Mouse (Mus musculus) cerebellum, adult 9-10 months (tissue): Measurements from ENCODE around the gene Sox10.

Experiments used
- DNase-seq: peaks from one replicate; pipeline ENCODE4 v3.0.0; 2022

Sox10 gene

DNA sequence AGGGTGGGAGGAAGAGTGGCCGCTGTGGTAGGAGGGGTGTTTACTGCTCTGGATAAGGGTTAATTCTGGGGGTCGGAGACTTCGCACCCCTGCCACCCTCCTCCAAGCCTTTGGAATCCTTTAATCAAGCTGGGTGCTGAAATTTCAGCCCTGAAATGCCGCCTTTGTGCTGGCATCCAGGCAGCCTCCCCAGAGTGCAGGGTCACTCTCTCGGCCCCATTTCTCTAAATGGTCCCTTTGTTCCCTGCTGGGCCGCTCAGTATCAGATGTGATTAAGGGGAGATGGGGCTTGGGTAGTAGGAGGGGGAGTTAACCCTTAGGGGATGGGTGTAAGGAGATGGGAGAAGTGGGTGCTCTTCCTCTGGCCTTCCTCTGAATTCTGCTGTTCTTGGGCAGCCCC is 12.3 kb downstream of the Sox10 start:
- no peak for DNase-seq

DNA sequence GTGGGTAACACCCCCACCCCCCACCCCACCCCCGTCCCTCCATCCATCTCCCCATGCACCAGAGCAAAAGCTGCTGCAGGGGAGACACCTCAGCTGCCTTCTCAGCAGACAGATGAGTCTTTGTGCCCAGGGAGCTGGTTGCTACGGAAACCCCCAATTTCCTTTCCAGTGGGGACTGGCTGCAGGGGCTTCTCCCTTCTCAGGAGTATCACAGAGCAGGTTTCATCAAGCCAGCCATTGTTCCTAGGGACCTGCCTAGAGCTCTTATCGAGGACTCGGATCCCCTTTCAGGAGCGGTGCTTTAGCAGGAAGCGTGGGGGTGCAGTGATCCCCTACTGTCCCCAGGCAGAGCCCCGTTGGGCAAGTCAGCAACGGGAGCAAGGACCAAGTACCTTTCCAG is 13.2 kb downstream of the Sox10 start:
- no peak for DNase-seq

DNA sequence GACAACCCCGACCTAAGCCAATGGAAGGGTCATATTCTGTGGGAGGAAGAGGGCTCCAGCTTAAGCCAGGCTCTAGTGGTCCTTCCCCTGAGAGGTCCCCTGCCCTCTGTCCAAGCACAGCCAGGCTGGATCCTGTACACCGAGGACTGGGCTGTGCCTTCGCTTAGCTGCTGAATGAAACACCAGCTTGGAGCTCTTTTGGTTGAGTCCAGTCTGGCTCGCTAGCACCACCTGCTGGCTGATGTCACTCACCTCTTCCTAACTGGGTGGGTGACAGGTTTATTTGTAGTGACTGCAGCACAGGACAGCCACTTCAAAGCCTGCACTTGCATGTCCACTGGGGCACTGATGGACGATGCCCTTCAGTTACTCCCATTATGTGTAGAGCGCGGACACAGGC is 16.5 kb downstream of the Sox10 start:
- DNase-seq: peak; percentile 78

DNA sequence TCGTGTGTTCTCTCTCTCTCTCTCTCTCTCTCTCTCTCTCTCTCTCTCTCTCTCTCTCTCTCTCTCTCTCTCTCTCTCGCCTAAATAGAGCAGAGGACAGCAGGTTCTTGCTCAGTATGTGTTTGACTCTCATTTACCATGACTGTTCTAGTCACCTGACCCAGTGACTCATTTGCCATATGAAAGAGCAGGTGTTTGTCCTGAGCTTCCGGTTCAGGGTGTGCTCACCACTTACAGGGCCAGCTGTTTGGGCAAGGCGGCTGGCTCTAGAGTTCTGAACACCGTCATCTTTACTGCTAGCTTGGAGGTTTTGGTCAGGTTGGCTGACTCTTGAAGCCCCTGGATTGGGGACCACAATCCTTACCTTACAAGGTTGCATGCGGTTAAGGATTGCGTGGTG is 19.5 kb downstream of the Sox10 start:
- no peak for DNase-seq

DNA sequence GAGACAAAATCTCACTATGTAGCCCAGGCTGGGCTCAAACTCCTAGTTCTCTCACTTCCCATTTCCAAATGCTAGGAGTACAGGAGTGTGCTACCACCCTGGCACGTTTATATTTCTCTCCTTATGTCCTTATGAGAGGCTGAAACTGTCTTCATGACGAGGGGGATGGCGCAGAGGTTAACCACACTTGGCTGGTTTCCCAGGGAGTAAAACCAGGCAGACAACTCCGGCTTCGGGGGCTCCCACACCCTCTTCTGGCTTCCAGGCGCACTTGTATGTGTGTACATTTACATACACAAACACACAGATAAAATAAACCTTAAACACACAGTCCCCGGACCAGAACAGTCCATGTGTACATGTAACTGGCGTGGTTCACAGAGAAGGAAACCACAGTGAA is 21.0 kb downstream of the Sox10 start:
- no peak for DNase-seq

DNA sequence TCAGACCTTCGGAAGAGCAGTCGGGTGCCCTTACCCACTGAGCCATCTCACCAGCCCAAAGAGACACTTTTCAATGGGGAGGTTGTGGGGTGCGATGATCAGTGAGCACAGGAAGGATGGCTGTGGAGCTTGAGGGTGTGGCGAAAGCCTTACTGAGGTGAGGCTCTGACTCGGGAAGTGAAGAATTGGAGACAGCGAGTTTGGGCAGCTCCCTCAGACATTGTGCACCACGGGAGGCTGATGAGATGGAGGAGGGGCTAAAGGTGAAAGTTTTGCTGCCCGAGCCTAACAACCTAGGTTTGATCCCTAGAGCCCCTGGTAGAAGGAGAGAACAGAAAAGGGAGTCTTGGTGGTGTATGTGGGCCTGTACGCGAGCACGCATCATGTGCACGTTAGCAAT is 21.7 kb downstream of the Sox10 start:
- DNase-seq: no peak

DNA sequence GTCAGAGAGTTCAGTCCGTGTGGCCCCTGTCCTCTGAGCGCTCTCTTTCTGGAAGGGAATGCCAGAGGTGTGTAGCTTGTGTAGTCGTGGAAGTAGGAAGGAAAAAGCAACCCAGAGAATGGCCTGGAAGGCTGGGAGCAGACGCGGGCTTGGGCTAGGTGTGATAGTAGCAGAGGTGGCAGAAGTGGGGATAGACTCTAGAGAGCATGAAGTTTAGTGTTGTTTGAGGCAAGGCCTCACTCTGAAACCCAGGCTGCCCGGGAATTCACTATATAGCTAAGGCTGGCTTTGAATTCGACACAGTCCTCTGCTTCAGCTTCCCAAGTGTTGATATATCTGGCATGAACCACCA is 23.5 kb downstream of the Sox10 start:
- no peak for DNase-seq

DNA sequence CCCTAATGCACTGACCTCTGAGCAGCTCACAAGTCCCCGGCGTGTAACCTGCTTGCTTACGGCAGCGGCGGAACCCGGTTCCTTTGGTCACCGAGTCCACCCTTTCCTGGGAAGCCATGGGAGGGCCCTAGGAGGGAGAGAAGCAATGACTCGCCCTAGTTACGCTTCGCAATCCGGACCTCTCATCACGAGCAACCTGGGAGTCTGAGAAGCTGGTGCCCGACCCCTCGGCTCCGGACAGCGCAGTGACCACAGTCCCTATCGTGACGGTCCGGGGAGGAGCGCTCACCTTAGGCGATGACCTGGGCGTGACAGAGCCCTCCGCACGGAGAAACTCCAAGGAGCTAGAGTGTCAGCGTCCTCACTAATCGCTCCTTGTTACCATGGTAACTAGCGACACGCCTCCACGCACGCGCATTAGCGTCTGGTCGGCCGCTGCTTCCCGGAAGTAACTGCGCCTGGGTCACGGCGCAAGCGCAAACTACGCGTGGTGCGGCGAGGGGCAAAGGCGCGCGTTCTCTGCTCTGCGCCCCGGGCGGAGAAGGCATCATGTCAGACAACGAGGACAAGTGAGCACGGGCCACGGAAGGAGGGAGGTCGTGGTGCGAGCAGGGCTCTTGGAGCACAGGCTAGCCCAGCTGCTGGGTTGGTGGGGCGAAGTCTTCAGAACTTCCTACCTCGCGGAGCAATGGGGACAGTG is 24.0 kb downstream of the Sox10 start, which contains the start of the genes Polr2f and 1700088E04Rik:
Gene Polr2f (plus strand): TSS at position 144 of the 700 bp plus-strand sequence.
Gene 1700088E04Rik (minus strand): TSS at position 388 of the 700 bp plus-strand sequence.
- peak; percentile 94 for DNase-seq

DNA sequence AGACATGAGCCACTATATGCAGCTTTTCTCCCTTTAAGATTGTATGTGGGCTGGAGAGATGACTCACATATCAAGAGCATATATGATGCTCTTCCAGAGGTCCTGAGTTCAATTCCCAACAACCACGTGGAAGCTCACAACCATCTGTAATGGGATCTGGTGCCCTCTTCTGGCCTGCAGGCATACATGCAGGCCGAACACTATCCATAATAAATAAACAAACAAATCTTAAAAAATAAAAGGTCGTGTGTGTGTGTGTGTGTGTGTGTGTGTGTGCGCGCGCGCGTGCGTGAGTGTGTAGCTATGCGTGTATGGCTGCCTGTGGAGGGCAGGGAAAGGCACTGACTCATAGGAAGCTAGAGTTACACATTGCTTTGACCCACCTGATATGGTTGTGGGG is 25.4 kb downstream of the Sox10 start:
- DNase-seq: no peak

DNA sequence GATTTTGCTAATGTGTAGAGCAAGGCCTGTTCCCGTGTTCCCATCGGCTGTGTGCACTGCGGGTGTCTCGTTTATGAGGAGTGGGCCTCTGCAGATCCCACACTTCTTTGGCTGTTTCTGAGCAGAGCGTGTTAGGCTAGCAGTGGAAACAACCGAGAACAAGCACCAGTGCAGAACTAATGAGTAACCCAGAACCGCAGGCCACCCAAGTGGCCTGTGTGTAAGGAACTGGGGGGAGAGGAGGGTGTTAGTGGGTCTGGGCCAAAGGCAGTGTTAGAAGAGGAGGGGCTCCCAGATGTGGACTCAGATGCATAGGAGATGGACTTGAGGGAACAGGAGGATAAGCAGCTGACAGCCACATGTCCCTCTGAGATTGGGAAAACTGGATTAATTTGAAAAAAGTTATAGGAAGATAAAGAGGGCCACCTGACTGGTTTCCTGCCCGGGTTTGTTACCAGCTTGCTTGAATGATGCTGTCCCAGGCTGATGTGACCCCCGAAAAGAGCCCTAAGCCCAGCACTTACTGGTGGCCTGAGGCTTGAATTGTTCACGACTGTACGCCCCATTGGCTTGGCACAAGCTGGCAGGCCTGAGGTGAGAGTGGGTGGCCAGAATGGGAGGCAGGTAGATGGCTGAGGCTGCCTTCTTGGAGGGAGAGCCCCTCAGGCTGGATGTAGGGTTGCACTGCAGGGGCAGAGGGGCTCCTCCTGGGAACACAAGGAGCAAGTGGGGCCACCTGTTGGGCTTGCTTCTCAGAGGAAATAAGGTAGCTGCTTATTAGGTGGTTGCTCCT is 29.1 kb downstream of the Sox10 start:
- DNase-seq: no peak

DNA sequence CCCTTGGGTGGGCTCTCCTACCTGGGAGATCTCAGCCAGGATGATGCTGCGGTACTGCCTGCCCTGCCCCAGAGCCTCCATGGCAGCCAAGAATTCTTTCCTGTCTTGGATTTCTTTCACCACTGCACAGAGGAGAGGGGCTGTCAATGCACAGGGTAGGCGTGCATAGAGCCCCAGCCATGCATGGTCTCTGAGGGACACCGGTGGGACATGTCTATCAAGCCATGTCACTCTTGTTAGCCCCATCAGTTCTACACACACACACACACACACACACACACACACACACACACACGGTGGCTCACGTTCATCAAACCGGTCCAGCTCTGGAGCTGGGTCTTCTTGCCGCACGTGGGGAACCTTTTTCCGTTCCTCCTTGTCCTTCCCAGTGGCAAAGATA is 29.7 kb downstream of the Sox10 start:
- DNase-seq: no peak

DNA sequence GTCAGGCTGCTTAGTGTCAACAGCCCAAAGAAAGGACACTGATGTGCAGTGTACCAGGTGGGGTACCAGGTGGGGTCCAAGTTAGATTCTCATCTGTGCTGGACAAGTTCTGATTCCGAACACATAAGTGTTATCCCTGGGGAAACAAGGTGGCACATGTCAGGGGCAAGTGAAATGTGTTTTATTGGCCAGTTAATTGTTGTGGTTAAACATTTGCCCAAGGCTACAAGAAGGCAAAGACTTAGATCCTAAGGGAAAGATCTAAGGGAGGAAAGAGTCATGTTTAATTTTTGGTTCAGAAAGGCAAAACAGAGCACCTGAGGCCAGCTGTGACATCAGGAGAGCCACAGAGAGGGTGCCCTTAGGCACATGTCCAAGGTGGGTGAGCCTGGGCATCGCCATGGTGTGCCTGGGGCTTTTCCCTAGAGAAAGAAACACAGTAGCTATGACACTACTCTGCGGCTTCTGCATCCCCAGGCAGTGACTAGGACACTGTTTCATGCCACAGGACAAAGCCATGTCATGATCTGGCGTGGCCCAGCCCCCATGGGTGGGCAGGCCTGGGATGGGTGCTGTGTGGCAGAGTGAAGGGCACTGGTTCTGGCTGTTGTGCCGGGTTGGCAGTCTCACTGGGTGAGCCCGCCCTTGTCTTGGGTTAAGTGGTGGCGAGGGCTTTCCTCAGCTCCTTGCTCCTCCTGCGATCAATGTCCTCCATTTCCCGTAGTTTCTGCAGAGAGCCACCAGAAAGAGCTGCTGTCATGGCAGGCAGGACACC is 30.4 kb downstream of the Sox10 start:
- DNase-seq: no peak

DNA sequence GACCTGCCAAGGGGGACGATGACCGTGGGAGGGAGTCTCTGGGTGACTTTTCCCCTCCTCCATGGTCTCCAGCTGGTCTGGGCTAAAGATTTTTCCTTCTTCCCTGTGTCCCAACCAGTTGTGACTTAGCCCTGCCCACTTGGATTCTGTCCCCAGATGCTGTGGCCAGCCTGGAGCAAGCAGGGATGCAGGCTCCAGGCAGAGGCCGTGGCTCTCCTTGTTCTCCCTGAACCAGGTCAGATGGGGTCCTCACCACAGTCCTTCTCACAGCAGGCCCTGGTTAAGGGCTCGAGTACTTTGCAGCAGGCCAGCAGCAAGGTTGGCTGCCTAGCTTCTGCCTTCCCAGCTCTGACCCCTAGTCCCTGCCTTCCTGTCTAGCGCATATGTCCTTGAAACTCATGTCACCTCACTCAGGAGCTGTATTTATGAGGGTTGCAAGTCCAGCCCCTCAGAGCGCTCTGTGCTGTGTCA is 31.8 kb downstream of the Sox10 start:
- no peak for DNase-seq

DNA sequence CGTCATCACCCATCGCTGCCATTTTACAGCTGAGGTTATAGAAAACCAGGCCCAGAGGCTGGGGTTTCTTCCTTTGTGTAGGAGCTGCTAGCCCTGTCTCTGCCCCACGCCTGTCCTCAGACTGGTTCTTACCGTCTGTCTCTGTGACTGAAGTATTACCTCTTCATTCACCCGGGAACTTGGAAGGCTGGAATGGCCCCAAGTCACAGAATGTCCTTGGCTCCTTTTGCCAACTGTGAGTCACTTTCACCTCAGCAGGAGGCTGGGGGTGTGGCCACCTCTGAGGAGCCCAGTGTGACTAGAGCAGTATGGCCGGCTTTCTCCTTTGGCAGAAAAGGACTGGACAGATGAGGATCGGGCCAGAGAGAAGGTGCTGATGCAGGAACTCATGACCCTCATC is 33.6 kb downstream of the Sox10 start:
- DNase-seq: peak; percentile 93

DNA sequence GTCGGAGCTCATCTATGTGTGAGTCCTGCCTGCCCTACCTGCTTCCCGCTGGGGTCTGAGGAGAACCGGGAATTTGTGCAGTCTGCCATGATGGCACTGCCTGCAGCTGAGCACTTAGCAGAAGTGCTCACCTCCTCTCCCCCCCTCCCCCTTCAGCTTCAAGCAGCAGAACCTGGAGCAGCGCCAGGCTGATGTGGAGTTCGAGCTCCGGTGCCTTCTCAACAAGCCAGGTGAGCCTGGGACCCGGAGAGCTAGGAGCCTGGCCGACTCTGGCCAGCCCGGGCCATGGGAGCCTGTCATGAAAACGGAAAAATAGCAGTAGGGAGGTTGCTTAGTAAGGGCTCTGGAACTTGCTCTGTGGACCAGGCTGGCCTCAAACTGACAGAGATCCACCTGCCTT is 34.3 kb downstream of the Sox10 start:
- DNase-seq: no peak

DNA sequence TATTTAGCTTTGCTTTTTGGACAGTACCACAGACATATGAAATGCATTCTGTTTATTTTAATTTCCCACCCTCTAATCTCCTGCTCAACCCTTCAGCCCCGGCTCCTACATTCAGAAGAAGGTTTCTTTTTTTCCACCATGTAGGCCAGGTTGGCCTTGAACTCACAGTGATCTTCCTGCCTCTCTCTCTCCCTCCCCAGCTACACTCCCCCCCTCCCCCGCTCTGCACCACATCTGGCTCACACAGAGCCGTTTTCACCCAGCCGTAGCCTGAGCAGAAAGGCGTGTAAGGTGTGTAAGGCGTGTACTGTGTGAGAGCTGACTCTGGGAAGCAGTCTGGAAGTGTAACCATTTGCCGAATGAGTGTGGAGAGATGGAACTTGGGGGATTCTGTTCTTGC is 35.7 kb downstream of the Sox10 start:
- no peak for DNase-seq

DNA sequence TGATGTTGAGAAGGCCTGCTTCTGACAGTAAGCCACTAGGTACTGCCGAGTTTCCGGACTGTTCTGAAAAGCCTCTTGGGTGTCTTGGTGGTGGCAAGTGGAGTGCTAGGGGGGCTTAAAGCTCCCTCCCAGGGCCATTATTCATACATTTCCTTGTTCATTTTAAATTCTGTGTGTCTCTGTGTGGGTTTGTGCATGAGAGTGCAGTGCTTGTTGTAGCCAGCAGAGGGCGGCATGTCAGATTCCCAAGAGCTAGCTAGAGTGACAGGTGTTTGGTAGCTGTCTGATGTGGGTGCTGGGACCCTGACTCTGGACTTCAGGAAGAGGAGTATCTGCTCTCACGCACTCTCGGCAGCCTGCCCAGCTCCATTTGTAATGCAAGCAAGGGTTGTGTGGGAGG is 36.8 kb downstream of the Sox10 start:
- no peak for DNase-seq

DNA sequence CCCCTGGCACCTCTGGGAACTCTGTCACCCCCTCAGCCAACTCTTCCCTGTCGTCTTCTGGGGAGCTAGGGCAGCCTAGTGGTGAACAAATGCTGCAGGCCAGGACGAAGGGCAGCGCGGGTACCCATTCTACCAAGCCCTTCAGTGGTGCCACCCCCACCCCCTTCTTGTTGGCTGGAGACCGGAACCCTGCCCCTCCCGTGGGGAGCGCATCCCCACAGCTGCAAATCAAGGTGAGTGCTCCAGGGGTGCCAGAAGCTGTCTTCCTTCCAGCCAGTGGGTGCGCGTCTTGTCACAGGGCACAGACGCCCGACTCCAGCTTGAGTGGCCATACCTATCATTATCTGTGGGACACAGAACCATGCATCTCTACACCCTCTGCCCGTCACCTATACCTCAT is 37.9 kb downstream of the Sox10 start:
- DNase-seq: no peak

DNA sequence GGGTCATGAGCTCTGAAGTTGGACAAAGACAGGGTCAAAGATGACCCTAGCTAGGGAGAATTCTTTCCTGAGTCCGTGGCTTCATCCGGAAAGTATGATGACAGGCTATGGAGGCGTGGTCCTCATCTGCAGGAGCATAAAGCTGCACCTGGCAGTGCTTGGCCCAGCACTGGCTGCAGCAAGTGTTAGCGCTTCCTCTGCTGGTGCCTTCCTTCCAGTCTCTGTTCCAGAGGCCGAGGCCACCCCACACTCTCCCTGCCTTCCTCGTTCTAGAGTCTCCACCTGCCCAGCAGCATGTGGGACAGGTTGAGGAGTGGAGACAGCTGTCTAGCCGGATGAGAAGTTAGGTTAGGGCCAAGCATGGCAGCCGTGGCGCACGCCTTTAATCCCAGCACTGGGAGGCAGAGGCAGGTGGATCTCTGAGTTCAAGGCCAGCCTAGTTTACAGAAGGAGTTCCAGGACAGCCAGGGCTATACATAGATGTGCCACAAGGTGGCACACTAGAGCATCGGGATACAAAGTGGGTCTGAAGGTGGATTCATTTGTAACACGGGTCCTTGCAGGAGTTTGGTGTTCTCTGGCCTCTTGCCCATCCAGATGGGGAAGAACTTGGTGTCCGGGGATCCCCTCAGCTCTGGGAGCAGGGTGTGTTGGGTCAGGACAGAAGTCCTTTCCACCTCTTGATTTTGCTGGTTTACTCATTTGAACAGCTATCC is 38.7 kb downstream of the Sox10 start:
- DNase-seq: peak; percentile 59

DNA sequence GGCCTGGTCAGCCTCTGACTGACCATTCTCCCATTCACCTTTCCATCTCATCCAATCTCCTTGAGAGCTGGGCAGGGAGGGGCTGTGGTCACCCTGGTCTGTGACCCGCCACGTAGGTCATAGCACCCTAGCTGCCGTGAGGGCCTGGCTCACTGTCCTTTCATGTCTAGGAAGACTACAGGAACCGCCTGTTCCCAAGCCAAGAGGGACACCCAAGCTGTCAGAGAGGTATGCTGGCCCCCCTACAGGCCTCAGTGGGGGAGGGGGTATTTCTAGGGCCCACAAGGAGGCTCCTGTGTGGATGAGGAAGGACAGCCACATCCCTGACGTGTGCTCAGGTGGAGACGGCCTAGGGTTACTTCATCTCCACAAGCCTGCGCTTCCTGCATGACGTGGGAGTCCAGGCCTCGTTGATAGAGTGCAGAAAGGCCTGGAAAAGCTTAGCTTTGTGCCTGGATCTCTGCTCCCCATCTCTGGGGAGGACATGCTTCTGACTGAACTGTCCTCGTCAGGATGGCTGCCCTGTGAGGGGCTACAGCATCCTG is 40.6 kb downstream of the Sox10 start:
- DNase-seq: no peak

DNA sequence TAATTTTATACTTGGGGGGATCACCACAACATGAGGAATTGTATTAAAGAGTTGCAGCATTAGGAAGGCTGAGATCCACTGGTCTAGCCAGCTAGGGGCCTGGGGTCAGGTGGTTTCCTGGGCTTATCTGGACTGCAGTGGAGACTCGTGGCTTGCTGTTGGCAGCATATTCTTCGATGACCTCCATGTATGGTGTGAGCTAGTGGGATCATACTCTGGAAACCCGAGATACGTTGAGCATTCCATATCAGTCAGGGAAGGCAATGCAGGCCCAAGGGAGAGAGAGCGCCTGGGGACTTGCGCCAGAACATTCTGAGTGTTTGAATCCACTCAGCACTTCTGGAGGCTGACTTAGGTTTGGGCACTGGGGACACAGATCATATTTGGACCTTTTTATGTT is 41.3 kb downstream of the Sox10 start:
- DNase-seq: no peak

DNA sequence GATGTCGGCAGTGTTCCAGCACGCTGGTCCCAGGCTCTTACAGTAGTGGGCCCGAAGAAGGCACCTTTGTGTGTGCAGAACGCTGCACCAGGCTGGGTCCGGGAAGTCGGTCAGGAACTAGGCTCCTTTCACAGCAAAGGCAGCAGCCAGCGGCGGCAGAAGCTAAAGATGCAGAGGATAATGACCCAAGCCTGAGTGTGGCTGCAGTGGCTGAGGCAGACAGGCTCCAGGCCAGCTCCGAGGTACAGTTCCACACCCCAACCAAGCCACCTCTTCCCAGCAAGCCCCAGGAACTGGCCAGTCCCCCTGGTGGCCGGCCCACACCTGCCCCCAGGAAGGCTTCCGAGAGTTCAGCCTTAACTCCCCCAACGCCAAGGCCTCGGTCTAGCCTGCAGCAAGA is 42.5 kb downstream of the Sox10 start:
- no peak for DNase-seq

DNA sequence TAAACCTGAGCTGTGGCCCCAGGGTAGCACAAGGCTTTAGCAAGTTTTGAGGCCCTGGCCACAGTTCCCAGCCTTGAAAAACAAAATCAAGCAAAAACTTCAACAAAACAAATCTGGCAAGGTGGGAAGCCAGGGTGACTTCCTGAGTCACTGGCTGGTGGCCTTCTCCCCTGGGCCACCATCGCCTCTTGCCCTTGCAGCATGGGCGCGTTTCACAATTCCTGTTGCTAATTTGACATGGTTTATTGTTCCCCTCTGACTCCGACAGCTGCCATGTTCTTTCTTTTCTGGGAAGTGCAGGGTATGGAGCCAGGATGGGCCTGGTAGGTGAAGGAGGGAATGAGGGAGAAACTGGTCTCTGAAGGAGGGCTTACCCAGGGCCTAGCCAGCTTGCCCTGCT is 42.9 kb downstream of the Sox10 start:
- DNase-seq: no peak
